Mouse (Mus musculus): ENCODE measurements around the gene Fcor.

The Fcor gene

DNA sequence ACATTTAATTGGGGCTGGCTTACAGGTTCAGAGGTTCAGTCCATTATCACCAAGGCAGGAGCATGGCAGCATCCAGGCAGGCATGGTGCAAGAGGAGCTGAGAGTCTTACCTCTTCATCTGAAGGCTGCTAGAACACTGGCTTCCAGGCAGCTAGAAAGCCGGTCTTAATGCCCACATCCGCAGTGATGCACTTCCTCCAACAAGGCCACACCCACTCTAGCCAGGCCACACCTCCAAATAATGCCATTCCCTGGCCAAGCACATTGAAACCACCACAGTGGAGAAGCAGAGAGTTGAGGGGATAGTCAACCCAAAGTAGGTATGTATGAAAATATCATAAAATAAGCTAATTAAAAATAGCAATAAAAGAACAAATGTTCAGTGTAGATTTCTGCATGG is 1.8 kb downstream of the Fcor start:
- WGBS: 68% methylated on average over 2 of the region's 2 CpGs

DNA sequence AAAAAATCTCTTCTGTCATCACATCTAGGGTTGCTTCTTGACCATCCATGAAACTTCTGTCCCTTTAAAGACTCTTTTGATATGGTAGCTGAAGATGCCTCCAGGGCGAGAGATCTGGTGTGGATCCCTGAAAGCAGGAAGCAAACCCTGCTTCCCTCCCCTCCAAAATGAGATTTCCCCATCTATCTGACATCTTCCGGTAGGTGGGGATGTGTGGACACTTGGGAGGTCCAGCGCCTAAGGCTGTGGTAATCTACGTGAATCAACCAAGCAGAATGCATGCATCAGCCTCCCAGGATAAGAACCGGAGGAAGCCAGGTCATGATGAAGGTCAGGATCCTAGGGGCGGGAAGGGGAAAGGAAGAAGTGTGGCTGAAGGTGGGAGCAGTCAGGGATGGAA is 6.7 kb downstream of the Fcor start, which contains the start of gene Mcemp1:
Gene Mcemp1 (plus strand): TSS at position 248 of the 400 bp plus-strand sequence.
- WGBS: 79% methylated on average over 6 of the region's 6 CpGs

DNA sequence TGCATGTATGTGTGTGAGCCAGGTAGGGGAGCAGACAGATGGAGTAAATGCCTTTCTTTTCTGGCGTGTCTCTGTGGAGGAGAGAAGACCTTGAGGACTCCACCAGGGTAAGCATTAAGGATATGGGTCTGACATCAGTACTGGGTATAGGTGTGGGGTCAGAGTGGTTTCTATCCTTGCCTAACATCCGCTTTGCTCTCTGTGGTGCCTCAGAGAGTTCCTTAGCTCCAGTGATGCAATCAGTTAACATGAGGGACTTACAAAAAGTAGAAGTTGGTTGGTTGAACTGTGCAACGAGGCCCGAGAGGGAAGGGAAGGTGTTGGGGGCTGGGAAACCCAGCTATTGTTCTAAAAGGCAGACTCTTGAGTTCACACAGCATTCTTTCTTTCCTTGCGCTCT is 7.8 kb downstream of the Fcor start:
- WGBS: 59% methylated on average over 5 of the region's 5 CpGs

DNA sequence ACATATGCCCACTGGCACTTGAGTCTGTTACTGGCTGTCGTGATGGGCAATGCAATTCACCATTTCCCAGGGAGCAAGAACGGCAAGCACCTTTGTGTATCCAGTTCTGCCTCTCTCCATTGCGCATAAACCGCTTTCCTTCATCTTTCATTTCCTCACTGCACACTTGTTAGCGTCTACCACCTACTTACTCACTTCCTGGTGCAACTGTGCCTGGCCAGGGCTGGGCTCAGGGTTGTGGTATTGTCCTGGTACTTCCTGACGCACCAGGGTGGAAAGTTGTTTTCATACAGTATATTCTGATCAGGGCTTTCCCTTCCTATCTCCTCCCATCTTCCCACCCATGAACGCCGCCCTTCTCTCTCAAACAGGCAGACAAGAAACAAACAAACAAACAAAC is 11.3 kb downstream of the Fcor start:
- 72% methylated on average over 8 of the region's 8 CpGs for WGBS

DNA sequence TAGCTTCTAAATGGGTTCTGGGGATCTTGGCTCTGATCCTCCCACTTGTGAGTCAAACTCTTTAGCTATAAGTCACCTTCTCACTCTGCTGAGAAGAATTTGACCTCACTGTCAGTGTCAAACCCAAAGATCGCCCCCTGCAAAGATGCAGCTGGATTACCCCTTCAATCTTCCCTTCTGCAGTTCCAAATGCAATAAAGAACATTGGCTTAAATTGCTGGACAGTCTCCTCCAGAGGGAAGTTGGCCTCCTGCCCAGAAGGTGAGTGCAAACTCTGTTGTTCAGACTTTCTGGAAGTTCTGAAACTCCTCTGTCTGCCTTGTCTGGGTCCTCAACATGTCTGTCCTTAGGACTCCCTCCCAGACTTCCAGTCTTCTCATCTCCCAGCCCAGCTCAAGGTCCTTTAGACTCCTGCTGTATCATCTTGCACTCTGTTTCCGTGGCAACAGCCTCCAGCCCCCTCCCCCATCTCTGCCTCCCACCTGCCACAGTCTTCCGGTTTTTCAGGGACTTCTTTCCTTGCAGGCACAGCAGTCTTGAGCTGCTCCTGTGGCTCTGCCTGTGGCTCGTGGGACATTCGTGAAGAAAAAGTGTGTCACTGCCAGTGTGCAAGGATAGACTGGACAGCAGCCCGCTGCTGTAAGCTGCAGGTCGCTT is 15.3 kb downstream of the Fcor start:
- WGBS: 20% methylated on average over 7 of the region's 7 CpGs

DNA sequence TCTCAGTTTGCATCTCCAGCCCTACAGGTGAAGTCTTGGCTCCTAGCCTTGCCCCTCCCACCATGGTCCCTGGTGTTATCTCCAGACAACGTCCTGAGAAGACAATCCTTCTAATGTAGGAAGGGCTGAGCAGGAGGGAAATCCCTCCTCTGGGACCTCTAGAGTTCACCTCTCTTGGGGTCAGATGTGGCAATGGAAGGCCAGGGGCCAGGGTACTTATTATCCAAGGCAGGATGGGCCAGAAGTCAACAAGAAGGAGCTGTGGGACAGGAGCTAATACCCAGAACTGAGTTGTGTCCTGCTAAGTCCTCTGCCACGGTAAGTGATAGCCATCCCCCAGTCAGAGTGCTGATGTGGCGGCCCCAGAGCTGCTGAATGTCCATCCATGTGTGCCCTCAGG is 16.6 kb downstream of the Fcor start, which contains the start of gene Retn:
Gene Retn (plus strand): TSS at position 245 of the 400 bp plus-strand sequence.
- 80% methylated on average over 3 of the region's 3 CpGs for WGBS

DNA sequence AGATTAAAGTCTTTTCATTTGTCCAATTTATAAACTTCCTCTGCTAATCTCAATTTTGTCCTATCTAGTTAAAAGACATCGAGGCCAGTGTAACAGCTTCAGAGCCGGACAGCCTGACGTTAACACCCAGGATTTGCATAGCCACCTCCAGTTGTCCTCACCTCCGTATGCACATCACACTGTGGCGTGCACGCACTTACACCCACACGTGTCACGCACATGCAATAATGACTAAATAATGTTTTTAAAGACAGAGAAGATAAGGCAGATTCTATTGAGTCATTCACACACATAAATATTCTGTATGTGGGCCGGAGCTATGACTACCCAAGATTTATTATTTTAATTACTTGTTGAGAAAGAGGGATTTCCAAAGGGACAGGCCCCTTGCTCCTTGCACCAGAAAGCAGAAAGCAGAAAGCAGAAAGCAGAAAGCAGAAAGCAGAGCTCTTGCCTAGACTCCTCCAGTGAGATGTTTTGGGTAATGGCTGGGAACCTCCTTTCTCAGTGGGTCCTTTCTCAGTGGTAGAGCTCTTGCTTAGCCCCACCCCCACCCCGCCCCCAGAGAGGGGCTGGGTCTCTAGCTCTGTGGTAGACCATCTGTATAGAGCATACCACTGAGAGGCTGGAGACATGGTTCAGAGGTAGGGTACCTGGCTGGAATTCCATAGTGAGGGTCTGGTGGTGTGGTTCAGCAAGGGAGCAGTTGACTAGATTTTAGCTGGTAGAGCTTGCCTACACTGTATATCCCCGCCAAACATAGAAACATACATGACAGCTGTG is 17.2 kb downstream of the Fcor start:
- WGBS: 69% methylated on average over 11 of the region's 11 CpGs

DNA sequence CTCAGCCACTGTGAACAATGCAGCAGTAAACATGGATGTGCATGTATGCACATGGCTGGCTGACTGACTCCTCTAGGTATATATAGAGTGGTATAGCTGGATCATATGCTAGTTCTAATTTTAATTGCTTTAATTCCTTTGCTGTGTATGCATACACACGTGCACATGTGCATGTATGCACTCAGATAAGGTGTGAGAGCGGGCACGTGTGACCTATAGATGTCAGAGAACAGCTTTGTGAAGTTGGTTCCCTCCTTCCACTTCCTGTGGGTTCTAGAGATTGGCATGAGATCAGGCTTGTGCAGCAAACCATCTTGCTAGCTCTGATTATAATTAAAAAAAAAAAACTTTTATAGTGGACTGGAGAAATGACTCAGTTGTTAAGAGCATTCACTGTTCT is 19.3 kb downstream of the Fcor start:
- WGBS: 71% methylated on average over 3 of the region's 3 CpGs

DNA sequence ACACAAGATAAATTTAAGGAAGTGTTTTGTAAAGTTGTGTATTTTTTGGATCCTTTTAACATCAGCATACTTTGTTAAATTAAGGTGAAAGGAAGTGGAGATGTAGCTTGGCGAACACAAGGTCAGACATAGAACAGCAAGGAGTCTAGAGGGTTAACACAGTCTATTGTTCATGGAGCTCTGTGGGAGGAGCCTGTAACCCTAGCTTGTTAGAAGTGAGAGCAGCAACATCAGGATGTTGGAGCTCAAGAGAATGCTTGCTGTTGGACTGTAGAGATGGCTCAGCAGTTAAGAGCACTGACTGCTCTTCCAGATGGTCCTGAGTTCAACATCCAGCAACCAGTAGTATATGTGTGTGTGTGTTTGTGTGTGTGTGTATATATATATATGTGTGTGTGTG is 23.2 kb downstream of the Fcor start:
- WGBS: 56% methylated on average over 1 of the region's 1 CpGs

DNA sequence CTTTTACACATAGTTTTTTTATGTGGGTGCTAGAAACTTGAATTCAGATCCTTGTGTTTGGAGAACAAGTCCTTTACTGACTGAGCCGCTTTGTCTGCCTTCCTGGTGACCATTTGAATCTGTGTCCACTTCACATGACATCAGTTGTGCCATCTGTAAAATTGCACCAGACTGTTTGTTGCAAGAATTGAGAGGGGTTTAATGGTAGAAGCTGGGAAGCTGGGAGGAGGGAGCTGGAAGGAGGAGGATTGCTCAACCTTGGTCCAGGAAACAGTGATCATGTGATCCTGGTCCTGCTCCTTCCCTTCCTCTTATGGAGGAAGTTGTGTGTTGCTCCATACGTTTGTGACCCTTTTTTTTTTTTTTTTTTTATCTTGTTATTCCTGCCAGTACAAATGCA is 23.9 kb downstream of the Fcor start:
- WGBS: 65% methylated on average over 2 of the region's 2 CpGs

DNA sequence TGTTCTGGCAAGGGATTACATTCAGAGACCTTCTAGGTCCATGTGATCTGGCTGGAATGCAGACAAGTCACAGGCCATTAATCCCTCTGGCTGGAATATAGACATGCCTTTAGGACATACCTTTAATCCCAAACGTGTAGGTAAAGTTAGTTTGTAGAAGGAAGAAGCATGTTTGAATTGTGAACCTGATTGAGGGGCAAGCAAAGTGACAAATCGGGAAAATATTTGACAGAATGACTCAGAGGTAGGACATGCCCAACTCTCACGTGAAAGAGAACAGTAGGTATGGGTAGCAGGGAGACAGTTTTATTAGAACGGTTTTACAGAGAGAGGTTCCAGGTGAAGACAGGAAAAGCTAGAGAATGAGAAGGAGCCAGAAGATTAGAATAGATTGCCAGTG is 24.6 kb downstream of the Fcor start:
- WGBS: 87% methylated on average over 4 of the region's 4 CpGs

DNA sequence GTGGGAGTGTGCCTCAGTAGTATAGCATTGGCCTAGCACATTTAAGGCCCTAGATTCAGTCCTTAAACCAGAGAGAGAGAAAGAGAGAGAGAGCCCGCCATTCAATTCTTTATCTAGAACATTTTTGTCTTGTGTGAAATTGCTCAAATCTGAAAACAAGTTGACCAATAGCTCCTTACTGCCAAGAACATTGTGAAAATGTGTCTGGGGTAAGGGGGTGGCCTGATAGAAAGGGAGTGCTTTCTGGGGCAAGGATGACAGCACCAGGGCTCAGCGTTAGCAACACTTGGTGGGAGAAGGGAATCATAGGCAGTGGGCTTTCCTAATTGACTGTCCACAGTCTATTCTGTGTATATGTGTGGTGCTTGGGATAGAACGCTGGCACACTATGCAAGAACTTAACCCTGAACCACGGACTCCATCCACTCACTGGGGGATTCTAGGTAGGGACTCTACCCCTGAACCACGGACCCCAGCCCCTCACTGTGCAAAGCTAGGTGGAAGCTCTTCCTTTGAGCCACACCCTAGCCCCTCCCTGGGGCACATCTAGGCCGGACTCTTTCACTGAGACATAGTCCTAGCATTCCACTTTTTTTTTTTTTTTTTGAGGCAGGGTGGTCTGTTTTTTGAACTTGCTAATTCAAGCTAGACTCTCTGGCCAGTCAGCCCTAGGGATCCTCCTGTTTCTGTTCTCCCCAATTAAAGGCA is 25.2 kb downstream of the Fcor start:
- 88% methylated on average over 6 of the region's 6 CpGs for WGBS

DNA sequence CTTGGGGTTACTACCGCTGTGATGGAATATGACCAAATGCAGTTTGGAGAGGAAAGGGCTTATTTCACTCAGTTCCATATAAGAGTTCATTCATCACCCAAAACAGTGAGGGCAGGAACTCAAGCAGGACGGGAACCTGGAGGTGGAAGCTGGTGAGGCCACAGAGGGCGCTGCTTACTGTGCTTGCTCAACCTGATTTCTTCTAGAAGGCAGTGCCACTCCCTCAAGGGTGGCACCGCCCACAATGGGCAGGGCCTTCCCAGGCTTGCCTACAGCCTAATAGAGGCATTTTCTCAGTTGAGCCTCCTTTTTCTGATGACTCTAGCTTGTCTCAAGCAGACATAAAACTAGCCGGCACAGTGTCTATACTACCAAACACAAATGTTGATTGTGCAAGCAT is 26.4 kb downstream of the Fcor start:
- WGBS: 38% methylated on average over 5 of the region's 5 CpGs

DNA sequence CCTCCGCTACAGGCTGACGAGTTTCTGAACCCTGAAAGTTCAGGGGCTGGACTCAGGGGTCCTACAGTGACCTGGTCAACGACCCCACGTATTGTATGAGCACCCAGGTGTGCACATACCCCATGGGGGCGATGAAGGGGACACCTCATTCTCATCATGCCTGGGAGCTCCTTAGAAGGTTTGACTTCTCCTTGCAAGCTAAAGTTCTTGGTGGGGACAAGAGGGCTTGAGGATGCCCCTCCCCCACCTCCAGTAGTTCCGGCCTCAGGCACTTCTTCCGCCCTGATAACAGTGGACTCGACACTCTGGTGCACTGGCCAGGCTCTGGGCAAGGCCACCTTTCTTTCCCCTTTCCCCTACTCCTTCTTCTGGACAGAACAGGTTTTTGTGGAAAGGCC is 40.7 kb downstream of the Fcor start:
- WGBS: 24% methylated on average over 8 of the region's 8 CpGs

DNA sequence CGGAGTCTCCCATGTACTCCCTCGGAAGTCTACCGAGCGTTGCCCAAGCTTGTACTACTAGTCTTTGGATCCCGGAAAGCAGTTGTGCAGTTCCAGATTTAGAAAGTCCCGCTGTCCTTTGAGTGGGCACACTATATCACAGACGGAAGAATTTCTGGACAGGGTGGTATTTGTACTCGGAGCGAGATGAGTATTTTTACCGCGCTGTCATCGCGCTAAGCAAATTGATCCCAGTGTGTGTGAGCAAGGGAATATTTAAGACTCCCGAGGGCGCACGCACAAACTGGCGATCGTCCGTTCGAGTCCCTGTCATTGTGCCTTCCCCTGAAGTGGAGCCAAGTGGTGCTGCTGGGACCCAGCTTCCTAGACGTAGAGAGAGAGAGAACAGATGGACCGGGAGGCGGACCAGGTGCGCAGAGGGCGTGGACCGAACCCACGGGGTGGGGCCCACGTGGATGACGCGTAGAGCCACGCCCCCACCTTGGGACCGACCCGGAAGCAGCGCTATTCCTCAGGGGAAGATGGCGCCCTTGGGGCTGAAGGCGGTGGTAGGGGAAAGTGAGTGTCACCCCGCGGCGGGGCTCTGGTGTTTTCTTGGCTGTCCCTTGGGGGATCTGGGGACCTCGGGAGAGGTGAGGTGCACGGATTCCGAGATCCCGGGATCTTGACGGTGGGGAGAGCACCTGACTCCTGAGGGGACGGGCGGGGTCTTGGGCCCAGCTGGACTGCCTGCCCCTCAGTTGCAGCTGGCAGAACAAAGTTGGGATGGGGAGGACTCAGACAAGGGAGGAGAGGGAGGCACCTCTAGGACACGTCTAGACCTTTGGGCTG is 41.3 kb downstream of the Fcor start, which contains the start of gene Stxbp2:
Gene Stxbp2 (plus strand): TSS at position 309 of the 831 bp plus-strand sequence.
- 4% methylated on average over 47 of the region's 47 CpGs for WGBS

DNA sequence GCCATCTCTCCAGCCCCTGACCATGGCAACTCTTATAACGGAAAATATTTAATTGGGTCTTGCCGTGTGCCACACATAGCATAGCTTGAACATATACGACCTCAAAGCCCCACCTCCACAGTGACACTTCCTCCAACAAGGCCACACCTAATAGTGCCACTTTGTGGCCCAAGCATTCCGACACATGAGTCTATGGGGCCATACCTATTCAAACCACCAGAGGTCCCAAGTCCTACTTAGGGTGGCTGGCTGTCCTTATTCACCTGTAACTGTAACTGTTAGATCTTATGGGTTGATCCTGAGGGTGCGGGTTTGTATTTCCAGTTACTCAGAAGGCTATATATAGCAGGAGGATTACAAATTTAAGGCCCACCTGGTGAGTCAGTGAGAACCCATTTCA is 44.1 kb downstream of the Fcor start:
- 30% methylated on average over 5 of the region's 5 CpGs for WGBS

DNA sequence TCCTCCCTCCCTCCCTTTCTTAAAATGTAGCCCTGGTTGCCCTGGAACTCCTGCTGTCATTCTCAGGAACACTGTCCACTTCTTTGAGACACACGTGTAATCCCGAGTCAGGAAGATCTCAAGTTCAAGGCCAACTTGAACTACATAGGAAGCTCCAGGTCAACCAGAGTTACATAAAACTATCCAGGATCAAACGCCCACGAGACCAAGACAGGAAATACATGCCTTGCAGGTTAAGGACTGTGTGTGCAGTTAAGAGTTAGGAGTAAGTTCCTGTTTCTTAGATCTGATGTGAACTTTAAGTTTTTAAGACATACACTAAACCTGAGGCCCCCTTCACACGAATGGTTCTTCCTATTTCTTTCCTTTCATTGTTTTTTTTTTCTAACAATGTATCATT is 45.2 kb downstream of the Fcor start:
- 60% methylated on average over 5 of the region's 5 CpGs for WGBS

DNA sequence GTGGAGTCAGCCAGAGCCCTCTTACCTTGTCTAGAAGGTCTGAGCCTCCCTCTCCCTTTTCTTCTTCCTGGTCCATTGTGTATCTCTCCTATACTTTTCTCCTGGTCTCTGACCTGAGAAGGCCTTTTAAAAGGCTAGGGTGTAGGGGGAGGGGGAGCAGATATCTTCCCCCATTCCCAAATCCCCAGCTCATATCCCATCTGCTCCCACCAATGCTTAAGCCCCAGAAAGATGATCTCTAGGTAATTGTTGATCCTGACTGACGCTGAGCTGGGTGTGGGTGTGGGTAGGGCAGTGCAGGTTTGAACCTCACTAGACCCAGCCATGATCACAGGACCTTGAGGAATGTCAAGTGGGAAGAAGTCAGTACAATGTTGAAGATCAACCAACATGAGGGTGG is 46.7 kb downstream of the Fcor start, which contains the start of gene Pcp2:
Gene Pcp2 (minus strand): TSS at position 101 of the 400 bp plus-strand sequence.
- 69% methylated on average over 1 of the region's 1 CpGs for WGBS

DNA sequence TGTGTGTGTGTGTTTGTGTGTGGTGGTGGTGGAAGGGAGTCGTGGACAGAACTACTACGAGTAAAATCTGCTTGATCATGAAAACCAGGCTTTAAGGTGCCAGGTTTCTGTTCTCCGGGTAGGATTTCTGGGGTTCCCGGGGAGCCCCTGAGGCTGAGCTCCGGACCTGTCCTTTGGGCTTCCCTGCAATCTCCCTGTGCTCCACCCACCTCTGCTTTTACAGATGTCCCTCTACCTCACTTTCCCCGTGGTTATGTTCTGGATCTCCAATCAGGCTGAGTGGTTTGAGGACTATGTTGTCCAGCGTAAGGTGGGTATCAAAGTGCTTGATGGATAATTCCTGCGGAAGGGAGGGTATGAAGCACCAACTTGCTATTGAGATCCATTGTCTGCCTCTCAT is 50.0 kb downstream of the Fcor start:
- WGBS: 55% methylated on average over 8 of the region's 8 CpGs

DNA sequence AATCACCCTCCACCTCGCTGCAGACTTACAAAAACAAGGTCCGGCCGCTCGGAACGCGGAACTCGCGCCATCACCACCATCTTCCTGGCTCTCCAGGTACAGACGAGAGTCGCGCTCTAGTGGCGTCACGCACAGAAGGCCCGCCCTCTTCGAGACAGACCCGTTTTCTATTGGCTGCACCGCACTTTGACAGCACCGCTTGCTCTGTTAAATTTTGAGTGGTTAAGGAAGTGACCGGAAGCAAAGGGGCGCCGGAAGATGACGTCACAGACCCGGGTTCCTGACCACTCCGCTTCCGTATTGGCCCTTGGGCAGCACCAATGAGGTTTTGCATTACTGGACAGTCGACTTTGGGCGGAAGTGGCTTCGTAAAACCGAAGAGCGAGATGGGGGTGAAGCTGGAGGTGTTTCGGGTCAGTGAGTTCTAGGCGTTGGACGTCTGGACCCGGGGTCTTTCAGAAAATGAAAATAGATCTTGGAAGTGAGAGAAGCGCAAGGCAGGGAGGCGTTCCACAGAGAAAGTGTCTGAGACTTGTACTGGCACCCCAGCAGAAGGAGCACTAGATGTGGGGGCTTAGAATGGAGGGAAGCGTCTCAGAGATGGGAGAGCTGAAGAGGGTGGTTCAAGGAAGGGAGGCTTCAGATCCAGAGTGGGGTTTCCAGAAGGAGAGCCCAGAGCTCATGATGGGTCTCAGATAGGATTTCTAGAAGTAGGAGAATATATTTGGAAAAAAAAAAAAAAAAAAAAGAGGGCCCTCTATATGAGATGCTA is 50.8 kb downstream of the Fcor start, which contains the start of the genes Xab2 and Pet100:
Gene Xab2 (minus strand): TSS at position 118 of the 772 bp plus-strand sequence.
Gene Pet100 (plus strand): TSS at position 350 of the 772 bp plus-strand sequence.
- under 1% methylated on average over 37 of the region's 37 CpGs for WGBS

Data from cerebral cortex, adult 2 months (tissue).